Mouse (Mus musculus): Measurements from ENCODE around the gene Cklf.
"Not testable (repeated sequence)": the region's sequence is repeated elsewhere in the genome, so short reads cannot be mapped to it uniquely, and the experiment has no call there.

Cklf gene

DNA sequence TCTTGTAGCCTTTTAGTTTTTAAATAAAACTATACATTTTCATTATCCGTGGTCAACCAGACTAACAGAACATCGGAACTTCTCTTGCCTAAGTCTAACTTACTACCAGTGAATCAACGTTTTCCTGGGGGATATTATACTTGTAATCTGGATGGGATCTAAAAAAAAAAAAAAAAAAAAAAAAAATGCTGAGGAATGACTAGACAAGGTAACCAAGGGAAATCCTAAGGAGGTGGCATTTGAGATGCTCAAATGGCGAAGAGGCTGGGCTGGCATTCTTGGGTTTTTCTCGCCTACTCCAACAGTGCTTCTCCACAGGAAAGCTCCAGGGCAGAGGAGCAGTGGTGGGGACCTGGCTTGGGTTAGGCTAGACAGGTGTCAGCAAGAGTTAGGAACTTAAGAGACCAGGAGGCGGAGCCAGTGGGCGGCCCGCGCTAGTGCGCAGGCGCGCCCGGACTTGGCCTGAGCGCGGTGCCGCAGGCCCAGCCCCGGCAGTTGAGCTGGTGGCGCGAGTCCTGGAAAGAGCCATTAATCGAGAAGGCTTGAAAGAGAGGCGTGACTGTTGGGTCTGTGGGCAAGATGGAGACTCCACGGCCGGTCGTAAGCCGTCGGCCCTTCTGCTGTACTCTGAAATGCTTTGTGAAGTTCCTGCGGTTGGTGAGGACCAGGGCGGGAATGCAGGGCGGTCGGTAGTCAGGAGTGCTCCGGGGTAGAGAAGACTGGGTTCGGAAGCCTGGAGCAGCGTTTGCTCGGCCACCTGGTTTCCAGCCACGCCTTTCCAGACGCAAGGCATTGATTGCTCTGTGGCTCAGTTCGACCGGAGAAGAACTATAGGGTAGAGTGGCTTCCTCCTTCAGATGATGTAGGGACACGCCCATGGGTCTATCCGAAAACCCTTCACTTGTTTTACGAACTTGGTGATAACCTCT lies at the start of gene Cklf:
Gene Cklf, plus strand, starts transcription at position 423 of the 929 bp plus-strand sequence.
- DNase-seq: peak; percentile 73

DNA sequence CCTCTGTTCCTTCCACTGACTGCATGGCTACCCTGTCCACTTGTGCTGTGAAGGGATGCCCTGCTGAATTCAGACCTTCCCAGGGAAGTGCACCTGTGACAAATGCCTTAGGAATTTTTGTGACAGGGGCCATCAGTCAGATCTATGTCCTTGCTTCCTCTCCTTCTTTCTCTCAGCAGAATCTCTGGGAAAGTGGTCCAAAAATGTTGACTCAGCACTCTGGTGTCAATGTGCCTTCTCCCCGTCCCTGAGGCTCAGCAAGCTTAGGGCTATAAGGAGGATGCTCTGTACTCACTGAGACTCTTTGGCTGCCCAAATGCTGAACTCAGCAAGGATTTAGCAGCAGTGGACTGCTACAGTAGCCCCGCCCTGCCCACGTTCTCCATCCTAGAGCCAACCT lies 49.0 kb upstream of the Cklf start:
- no peak for DNase-seq

DNA sequence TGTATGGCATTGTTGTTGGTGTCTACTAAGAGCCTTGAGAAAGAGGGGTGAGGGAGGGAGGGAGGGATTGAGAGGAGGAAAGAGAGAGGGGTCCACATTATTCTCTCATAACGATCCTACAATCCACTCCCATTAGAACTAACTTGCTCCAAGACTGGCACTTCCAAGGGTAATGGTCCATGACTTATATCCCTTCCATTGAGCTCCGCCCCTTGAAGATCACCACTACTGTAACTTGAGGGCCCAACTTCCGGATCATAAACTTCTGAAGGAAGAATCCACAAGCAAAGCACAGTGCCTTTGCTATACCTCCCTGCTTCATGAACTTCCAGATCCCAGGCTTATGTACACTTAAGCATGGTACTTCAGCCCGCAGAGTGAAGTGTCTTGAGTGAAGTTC lies 48.3 kb upstream of the Cklf start:
- DNase-seq: no peak

DNA sequence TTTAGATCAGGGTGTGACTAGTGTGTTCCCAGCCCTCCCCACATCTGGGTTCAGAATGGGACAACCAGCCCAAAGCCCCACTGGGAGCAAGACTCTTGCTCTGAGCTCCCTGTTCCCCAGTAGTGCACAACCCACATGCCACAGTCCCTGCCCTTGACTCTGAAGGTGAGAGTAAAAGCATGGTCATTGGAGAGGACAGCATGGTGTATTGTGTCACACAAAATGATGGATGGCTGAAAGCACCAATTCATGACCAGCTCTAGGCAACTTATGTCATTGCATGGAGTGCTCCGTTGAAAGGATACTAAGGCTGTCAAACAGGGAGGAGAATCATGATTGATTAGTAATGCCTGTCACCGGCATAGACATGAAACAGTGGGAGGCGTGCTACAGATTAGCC lies 45.4 kb upstream of the Cklf start:
- no peak for DNase-seq

DNA sequence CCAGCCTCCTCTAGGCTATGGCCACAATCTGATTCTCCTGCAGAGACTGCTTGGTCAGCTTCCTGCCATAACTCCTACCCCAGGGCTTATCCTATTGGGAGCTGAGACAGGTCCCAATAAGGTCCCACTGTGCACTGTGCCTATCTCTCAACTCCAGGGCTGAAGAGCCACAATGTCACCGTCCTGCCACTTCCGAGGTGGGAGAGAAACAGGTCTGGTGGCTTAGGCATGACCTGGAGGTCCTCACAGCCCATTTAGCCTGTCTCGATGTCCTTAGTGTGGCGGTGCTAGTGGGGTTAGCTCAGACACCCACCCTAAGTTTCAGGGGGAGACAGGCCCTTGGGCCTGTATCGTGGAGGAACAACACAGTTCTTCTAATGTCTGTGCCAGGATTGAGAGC lies 33.1 kb upstream of the Cklf start:
- DNase-seq: no peak

DNA sequence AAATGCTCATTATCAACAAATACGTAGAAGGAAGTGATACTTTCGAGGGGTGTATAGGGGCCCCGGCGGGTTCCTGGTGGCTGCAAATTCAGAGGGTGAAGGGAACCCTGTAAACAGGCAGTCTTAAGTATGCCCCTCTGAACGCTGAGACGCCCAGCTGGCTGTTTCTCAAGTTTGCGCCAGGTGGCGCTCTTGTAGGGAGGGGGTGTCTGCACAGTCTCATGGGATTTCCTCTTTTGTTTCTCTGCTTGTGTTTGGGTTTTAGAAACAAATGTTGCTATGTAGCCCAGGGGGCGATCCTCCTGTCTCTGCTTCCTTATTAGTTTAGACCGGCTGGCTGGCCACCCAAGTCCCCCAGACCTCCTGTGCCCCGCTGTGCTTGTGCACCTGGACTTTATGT lies 31.6 kb upstream of the Cklf start:
- DNase-seq: no peak

DNA sequence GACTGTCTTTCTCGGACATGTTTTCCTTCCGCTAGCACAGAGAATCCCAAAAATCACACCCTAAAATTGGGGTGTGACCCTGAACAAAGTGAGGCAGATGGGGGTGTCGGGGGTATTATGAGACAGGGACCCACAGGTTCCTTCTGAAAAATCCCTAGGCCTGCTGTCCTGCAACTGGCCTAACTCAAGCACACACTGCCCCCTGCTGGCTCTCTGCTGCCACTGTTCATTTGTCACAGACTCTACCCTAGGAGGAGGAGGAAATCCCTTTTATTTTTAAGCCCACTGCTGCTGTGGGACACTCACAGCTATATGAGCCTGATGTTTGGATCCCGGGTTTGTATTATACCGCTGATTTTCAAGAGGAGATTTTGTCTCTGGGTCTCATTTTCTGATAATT lies 30.9 kb upstream of the Cklf start:
- peak; percentile 65 for DNase-seq

DNA sequence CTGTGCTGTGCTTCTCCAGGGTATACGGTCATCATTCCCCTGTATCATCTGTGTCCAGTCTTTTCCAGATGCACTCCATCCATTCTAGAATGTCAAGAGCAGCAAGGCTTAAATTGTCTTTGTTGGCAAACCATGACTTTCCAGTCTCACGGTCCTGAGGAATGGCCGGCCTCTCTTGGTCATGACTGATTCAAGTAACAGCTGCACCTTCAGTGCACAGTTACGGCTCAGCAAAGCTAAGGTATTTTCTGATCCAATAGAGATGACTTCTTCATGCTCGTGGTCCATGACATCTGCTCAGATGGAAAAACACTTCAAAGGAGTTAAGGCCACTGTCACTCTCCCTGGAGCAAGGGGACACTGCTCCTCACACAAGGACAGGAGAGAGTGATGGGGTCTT lies 23.6 kb upstream of the Cklf start:
- DNase-seq: no peak

DNA sequence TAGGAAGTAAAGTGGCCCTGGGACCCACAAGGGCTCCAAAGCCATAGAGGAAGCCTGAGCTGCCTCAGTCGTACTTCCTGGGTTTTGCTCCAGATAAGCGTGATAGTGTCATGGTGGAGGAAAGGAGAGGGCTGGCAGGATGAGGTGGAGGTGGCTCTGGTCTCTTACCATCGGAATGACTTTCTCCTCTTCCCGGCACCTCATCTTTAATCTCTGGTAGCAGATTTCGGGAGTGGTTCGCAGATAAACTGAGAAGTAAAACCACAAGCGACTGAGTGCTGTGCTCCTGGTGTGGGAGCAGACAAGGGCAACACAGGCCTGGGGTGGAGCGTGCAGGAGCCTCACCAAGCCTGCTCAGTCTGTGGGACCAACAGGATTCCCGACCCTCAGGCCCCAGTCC lies 20.3 kb upstream of the Cklf start:
- no peak for DNase-seq

DNA sequence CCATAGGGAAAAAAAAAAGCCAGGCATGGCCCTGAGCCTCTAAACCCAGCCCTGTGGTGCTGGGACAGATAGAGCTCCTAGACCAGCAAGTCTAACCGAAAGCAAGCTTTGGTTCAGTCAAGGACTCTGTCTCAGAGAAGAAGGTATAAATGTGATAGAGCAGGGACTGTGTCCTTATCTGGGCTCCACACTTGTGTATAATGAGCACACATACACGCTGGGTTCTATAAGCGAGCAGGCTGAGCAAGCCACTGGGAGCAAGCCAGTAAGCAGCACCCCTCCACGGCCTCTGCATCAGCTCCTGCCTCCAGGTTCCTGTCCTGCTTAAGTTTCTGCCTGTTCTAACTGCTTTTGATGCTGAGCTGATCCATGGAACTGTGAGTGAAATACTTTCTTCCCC lies 18.6 kb upstream of the Cklf start:
- no peak for DNase-seq

DNA sequence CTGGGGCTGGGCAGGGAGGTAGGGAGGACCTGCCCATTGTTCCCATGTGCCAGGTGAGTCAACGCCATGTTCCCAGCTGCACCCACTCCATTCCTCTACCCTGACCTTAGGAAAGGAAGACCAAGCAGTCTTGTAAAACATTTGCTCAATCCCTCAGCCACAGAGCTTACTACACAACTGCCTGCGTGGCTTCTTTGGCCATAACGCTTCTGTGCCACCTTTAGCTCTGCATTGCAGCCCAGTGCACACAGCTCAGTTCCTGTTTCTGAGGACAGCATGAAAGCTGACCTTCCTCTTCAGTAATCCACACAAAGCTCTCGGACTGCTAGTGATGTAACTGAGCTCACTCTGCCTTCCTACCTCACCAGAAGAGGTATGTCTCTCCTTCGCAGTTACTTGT lies 17.7 kb upstream of the Cklf start:
- no peak for DNase-seq

DNA sequence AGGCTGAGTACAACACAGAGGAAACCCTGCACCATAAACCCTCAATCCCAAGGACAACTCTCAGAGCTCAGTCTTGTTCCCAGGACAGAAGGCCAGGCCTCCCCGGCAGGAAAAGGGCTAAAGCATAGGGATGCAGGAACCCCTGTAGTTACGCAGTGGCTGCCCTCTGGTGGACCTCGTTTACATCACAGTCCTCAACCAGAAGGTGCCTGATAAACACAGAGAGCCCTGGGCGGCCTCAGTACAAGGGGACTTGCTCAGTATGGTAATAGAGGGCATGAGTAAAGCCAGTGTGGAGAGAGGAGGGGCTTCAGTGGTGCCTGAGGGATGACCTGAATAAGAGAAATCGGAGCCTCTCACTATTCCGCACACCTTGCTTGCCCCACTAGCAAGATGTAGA lies 16.1 kb upstream of the Cklf start:
- DNase-seq: no peak

DNA sequence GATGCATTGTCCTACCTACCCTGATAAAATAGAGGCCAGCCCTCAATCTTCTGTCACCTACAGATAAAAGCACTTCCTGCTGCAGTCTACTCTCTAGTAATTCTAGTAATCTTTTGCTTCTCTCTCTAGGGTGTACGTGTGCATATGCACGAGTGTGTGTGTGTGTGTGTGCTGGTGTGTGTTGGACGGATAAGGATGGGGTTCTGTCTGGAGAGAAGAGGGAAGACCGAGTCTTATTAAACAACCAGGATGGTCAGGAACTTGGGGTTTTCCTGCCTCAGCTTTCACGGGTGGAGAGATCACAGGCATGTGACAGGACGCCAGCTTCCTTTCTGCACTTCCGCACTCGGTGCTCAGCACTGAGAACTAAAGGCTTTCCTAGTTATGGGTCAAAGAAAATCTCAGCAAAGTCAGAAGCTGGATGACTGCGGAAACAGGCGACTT lies 11.2 kb upstream of the Cklf start:
- no peak for DNase-seq

DNA sequence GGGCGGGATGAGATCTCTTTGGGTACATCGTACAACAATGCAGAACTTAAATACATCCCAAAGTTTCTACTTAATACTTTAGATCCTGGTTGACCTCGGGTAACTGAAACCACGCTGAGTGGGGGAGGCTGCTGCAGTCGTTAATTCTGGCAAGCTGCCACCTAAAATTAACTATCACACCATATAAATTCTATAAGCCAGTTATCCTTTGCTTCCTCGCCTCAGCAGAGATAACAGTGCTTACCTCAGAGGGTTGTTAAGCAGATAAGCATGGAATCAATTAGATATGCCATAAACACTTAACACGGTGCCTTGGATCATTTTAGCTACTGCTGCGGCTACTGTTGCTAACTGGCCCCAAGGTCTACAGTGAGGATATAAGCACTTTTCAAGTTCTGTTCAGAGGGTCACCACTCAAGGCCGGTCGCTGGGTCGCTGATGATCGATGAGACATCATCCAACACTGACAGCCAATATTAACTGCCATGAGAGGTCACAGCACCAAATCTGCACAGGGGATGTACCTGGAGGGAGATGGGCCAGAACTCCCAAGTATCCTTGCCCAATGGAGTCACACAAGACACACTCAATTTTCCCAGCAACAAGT lies 8.5 kb upstream of the Cklf start:
- DNase-seq: no peak

DNA sequence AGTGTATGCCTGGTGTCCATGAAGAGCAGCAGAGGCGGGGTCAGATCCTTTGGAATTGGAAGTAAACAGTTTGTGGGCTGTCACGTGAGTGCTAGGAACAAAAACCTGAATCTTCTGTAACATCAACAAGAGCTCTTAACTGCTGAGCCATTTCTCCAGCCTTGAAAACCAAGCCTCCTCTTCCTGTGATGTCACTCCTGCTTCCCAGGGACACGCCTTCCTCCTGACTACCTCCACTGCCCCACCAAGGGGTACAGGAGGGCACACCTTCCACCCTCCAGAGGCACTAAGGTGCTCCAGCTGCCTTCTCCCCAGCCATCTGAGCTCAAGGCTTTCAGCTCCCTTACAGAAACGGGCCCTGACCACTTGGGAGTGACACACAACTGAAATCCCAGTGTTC lies 4.0 kb upstream of the Cklf start:
- DNase-seq: no peak

DNA sequence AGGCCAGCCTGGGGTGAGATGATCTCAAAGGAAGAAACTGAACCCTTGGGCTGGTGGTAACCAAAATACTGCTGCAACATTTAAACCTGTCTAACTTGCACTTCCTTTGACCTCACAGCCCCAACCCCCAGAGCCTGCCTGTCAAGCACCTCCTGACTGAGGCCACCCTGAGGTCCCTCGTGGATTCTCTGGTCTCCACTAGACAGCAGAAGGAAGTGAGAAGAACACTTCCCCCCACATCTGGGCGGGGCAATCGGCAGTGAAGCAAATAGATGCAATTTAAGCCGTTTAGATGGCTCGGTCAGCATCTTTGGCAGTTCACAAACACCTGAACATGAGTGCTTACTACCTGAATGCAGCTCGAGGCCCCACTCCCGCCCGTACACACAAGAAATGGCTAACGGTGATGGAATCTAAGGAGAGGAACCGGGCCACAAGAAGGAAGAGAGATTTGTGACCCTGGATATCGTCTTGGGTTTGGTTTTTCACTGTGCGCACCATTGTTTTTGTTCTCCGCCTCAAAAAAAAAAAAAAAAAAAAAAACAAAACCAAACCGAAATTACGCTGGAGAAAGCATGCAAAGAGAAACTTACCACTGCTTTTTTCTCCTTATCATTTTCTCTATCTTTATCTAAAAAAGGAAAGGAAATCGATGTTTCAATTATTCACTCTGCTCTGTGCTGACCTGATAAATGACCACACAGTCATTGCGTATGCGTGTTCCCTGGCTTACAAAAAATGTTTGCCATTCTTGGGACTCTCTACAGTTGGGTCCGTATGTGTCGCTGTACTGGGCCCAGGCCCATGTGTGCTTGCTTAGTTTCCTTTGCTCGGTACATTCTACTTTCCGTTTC lies 3.4 kb upstream of the Cklf start:
- peak; percentile 48 for DNase-seq

DNA sequence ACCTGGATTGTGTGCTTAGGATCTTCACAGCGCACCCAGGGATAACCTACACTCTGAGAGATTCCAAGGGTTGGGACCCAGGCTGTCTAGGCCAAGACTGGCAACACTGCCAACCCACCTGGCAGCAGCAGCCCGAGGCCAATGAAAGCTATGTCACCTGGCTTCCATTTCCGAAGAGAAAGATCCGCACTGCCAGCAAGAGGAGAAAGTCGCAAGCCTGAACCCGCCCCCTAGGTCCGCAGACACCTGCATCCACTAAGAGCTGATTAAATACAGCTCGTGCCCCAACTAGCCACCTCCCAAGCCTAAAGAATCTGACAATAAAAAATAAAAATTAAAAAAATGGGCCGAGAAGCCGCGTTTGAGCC lies 2.8 kb upstream of the Cklf start:
- DNase-seq: peak; percentile 11

DNA sequence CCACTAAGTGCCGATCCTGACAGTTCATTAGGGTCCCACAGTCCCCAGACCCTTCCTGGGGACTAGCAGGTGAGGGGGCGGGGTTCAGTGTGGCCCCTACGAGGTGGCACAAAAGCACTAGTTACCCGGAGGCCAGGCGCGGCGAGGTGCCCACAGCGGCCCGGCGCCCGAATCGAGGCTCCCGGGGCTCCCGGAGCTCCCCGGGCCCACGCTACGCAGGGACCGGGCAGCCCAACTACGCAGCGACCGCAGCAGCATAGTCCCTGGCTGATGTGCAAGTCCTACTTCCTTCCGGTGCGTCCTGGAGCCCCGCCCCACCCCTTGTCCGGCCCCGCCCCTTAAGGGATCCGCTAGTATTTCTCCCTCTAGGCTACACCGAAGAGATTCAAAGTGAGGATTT lies 2.4 kb upstream of the Cklf start, which contains the start of gene Tk2:
Gene Tk2, minus strand, starts transcription at position 283 of the 400 bp plus-strand sequence.
- DNase-seq: peak; percentile 76

DNA sequence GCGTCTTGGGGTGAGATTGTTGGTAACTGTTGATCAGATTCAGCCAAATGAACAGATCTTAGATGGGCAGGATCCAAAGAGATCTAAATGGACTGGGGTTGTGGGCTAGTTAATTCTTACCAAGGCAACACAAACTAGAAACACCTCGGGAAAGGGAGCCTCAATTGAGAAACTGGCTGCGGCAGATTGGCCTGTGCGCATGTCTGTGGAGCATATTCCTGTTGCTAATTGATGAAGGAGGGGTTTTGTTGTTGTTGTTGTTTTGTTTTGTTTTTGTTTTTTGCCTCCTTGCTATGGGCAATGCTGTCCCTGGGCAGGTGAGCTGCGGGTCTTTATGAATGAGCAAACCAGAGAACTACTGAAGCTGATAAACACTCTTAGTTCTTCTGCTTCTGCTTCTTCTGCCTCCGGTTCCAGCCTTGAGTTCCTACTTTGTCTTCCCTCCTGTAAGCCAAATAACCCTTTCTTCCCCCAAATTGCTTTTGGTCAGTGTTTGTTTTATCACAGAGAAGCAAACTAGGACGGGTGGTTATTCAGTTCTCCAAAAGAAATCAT lies 1.1 kb upstream of the Cklf start:
- DNase-seq: no peak

DNA sequence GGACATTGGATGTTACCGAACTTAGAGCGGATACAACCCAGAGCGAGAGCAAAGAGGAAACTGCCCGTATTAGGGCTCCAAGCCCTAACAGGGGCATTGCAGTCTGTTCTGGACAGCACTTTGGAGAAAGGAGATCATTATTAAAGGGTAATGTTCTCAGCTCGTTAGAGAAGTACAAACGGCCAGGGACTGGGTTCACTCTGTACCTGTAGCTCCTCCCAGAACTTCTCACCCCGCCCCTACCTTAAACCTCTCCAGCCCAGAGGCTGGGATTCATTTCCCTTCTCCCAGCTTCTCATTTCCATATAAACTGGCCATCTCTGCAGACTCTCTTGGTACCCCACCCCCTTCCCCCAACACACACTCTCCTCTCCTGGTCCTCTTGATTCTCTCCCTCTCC lies 800 bp downstream of the Cklf start:
- DNase-seq: no peak

DNA sequence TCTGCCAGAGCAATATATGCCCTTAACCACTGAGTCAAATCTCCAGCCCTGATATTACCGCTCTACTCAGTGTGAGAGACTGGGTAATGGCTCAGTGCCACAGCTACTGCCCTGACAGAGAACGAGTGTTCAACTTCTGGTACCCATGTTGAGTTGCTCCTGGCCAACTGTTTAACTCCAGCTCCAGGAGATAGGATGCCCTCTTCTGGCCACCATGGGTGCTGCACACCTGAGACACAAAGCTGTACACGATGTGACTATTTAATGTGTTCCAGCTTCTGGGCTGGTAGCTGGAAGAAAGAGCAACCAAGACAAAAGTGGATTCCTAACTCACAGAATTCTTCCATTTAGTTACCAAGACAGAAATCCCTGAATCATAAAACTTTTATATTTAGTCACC lies 2.4 kb downstream of the Cklf start:
- DNase-seq: no peak

DNA sequence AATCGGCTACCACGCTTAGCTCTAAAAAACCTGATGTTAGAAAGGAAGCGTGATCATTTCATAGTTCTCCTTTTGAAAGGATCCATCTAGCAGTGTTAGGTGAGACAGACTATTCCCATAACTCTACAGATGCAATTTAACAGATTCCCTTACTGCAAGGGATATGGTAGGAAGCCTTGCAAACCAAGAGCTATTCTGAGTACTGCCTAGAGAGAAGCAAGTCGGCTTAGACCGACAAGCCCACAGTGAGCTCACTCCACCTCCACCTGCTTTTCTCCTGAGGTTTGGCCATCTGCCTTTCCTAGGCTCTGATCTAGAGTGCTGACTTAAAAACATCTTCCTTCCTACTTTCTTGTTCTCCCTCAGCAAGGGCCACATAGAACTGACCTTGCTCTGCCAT lies 11.1 kb downstream of the Cklf start:
- DNase-seq: not testable (repeated sequence)

DNA sequence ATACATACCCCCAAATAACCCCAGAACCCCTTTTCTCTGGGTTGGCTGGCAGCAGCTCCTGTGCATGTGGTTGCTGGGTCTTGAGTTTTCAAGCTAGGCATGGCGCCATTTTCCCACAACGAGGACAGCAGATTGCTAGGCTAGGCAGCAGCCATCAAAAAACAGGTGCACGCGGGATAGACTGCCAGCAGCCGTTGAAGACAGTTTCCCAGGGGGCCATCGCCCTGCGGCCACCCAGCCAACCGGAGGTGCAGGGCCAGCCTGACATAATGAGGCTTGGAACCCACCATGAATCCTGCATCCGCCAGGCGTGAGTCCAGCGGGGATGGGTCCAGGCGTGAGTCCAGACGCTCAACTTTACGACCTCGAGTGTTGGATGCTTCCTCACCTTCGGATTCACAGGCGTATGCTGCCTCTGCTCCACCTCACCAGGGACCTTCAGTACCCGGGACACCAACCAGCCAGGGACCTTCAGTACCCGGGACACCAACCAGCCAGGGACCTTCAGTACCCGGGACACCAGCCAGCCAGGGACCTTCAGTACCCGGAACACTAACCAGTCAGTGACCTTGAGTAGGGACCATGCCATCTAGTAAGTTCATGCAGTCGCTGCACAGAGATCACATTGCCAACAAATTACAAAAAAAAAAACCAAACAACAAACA lies 13.7 kb downstream of the Cklf start:
- DNase-seq: not testable (repeated sequence)
